Mouse (Mus musculus): ENCODE data around the gene Gm20388. TPM values are rescaled to one million over a fixed set of nuclear protein-coding genes. Genes with fewer than 3 reads are reported as not detected.

Gene Gm20388
- polyA plus RNA-seq, 1 experiment from 2014 or later: not detected

DNA sequence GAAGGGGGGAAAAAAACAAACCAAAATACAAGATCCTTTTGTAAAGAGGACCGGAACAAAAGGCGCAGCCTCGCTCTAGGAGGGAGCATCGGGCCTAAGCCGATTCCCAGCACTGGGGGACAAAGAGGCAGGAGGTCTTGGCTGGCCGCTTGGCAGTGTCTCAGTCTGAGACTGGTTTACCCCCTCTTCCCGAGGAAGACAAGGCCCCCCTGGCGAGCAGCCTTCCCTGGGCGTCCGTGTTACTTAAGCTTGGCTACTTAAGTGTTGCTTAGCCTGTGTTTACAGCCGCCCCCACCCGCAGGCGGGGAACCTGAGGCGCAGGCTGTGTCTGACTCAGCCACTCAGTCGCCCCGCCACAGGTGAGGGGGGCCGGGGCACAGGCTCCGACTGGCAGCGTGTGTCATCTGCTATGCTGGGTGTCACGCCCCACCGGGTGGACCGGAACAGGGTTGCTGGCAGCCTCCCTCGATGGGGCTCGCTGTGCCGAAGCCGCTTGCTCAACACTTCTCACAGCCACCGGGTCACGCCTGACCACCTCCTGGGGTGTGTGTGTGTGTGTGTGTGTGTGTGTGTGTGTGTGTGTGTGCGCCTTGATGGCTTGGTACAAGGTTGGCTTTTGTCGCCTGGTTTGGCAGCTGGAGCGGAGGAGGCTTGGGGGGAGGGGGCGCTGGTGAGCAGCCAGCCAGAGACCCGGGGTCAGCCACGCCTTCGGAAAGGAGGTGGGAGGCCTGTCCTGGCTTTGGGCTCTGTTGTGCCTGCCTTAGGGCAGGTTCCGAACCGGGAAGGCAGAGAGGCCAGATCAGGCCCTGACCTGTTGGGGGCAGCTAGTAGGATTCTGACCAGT, 628.0 kb downstream of the Gm20388 start:
- under 1% methylated on average over 36 of the region's 37 CpGs for WGBS
- no peaks in the 10 kb centered on the region for H3K27me3 ChIP-seq (ENCODE audit: control insufficient read depth, insufficient read depth, low read length)
- DNase-seq (ENCODE audit: low spot score) (peak; percentile 82), ATAC-seq (ENCODE audit: insufficient number of reproducible peaks, low FRiP score, low TSS enrichment, low read depth) (no peak)
- peak overlapping the region; percentile 68 for H3K9ac ChIP-seq (ENCODE audit: low read length)
- H3K9me3 ChIP-seq (ENCODE audit: control insufficient read depth, low read length): no peaks in the 10 kb centered on the region
- H3K36me3 ChIP-seq (ENCODE audit: control insufficient read depth, insufficient read depth, low read length): no peaks in the 10 kb centered on the region
- peaks cover 78% of the 10 kb centered on the region for H3K4me1 ChIP-seq (ENCODE audit: control insufficient read depth, insufficient read depth, low read length)
- peak overlapping the region; percentile 77 for H3K27ac ChIP-seq (replicated peaks; ENCODE audit: low read depth, low read length)
- peak overlapping the region; percentile 96 for H3K4me2 ChIP-seq (ENCODE audit: low read depth, severe bottlenecking)
- H3K4me3 ChIP-seq (ENCODE audit: low read depth, low read length): peak overlapping the region; percentile 54

DNA sequence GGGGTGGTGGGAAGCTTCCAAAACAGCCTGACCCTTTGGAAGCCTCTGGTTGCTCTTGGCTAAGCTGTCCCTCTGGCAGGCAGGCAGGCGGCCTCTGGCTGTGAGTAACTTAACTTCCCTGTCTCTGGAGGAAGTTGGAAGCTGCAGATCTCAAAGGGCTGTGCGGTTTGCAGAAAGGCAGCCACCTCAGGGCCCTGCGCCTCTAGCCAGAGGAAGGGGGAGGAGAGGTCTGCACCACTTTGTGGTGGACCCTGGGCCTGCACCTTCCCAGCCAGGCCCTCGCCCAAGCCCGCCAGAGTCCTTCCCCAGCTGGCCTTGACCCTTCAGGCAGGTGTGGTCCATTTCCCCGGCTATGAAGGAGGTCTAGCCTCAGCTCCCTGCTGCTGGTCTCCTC, 628.7 kb downstream of the Gm20388 start:
- Histone ChIP-seq H3K4me3 (ENCODE audit: low read depth, low read length) (no peak overlapping the region; the same call in 1 of the 2 replicates), H3K36me3 (ENCODE audit: control insufficient read depth, insufficient read depth, low read length) (no peaks in the 10 kb centered on the region), H3K9me3 (ENCODE audit: control insufficient read depth, low read length) (no peaks in the 10 kb centered on the region), H3K9ac (ENCODE audit: low read length) (0 out of 2 replicates have a peak overlapping the region, but pooled peaks have one; percentile 17), H3K27ac (replicated peaks; ENCODE audit: low read depth, low read length) (peak overlapping the region; percentile 77), H3K4me2 (ENCODE audit: low read depth, severe bottlenecking) (peak overlapping the region; percentile 96; the same call in 1 of the 2 replicates), H3K27me3 (ENCODE audit: control insufficient read depth, insufficient read depth, low read length) (no peaks in the 10 kb centered on the region), H3K4me1 (ENCODE audit: control insufficient read depth, insufficient read depth, low read length) (peaks cover 76% of the 10 kb centered on the region)
- 17% methylated on average over 5 of the region's 6 CpGs for WGBS
- DNase-seq (ENCODE audit: low spot score) (no peak), ATAC-seq (ENCODE audit: insufficient number of reproducible peaks, low FRiP score, low TSS enrichment, low read depth) (no peak)

DNA sequence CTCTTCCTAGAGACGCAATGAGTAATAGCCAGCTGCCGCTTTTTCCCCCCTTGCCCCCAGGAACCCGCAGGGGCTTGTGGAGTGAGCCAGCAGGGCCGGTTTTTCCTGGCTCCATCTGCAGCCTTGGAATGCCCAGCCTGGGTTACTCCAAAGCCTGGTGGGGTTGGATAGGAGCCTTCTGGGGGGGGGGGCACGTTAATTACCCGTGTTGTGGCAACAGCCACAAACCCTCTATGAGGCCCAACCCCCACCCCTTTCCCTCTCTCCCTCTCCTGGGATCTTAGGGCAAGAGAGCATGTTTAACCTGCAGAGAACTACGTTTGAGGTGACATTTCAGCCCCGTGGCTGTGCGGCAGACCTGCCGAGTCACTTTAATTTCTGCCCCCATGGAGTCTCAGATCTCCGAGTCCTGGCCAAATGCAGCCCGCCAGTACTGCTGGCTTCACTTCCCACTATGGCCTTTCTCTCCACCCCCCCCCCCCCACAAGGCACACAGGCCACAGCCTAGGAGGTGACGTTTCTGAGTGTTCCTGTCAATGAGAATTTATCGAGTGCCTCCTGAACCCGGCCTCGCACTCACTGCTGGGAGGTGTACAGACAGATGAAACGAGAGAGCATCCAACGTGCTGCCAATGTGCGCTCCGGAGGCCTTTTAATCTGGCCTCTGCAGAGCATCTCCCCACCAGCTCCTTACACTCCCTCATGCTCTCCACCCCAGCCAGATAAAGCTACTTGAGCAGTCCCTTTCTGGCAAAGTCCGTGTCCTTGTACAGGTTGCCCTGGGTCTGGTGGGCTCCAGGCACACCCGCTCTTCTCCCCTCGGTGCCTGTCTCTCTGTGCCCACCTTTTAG, 629.4 kb downstream of the Gm20388 start:
- no peaks in the 10 kb centered on the region for H3K36me3 ChIP-seq (ENCODE audit: control insufficient read depth, insufficient read depth, low read length)
- peak overlapping the region; percentile 96; the same call in 1 of the 2 replicates for H3K4me2 ChIP-seq (ENCODE audit: low read depth, severe bottlenecking)
- H3K9me3 ChIP-seq (ENCODE audit: control insufficient read depth, low read length): no peaks in the 10 kb centered on the region
- H3K27ac ChIP-seq (replicated peaks; ENCODE audit: low read depth, low read length): peak overlapping the region; percentile 77
- no peak for ATAC-seq (ENCODE audit: insufficient number of reproducible peaks, low FRiP score, low TSS enrichment, low read depth)
- 18% methylated on average over 23 of the region's 23 CpGs for WGBS
- H3K4me1 ChIP-seq (ENCODE audit: control insufficient read depth, insufficient read depth, low read length): peaks cover 74% of the 10 kb centered on the region
- peak overlapping the region; percentile 14; the same call in 1 of the 2 replicates for H3K9ac ChIP-seq (ENCODE audit: low read length)
- peak; percentile 53 for DNase-seq (ENCODE audit: low spot score)
- H3K4me3 ChIP-seq (ENCODE audit: low read depth, low read length): no peak overlapping the region
- H3K27me3 ChIP-seq (ENCODE audit: control insufficient read depth, insufficient read depth, low read length): no peaks in the 10 kb centered on the region

DNA sequence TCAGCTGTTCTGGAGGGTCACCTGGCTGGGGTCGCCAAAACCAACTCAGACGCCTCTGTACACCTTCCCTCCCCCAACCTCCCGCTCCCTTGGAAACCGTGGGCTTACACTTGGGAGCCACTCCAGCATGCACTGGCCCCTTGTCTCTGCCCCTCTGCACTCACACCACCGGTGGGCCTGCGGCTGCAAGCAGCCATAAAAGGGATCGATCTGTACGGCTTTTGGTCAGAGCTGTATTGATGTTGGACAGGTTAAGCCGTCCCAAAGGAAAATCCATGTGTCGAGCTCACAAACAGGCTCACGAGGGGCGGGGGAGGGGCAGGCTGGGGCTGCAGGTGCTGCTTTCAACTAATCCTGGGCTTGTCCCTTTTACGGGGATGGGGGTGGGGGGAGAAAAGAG, 632.4 kb downstream of the Gm20388 start:
- no peaks in the 10 kb centered on the region for H3K9me3 ChIP-seq (ENCODE audit: control insufficient read depth, low read length)
- H3K9ac ChIP-seq (ENCODE audit: low read length): no peak overlapping the region
- H3K27ac ChIP-seq (replicated peaks; ENCODE audit: low read depth, low read length): no peak overlapping the region
- peaks cover 79% of the 10 kb centered on the region for H3K4me1 ChIP-seq (ENCODE audit: control insufficient read depth, insufficient read depth, low read length)
- no peaks in the 10 kb centered on the region for H3K27me3 ChIP-seq (ENCODE audit: control insufficient read depth, insufficient read depth, low read length)
- 22% methylated on average over 13 of the region's 13 CpGs for WGBS
- ATAC-seq (ENCODE audit: insufficient number of reproducible peaks, low FRiP score, low TSS enrichment, low read depth): no peak
- 0 out of 2 replicates have a peak overlapping the region, but pooled peaks have one; percentile 15 for H3K4me2 ChIP-seq (ENCODE audit: low read depth, severe bottlenecking)
- no peak overlapping the region for H3K4me3 ChIP-seq (ENCODE audit: low read depth, low read length)
- no peaks in the 10 kb centered on the region for H3K36me3 ChIP-seq (ENCODE audit: control insufficient read depth, insufficient read depth, low read length)
- DNase-seq (ENCODE audit: low spot score): no peak

DNA sequence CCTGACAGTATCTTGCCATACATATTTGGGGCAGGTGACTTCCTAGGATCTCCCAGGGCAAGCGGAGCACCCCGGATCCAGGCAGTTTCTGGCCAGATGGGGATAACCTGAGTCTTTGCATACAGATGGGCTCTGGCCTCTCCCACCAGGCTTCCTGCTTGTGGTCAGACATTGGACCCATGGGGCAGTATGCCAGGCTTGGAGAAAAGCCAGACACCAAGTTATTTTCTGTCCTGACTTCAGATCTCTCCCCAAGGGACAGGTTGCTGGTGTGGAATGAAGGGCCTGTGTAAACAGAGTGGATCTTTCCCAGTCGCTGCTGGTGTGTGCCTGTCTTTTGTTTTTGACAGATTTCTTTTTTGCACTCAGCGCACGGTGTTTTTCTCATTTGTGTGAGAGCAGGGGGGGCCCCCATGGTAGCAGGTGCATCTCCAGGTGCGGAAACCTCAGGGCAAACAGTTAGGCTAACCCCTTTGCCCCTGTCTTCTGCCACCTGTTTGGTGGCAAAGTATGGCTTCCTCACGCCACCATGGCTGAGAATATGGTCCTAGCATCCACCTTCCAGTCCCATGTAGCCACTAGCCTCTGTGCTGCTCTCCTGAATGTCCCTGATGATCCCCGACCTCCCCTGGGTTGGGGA, 632.9 kb downstream of the Gm20388 start:
- DNase-seq (ENCODE audit: low spot score) (no peak), ATAC-seq (ENCODE audit: insufficient number of reproducible peaks, low FRiP score, low TSS enrichment, low read depth) (no peak)
- Histone ChIP-seq H3K4me1 (ENCODE audit: control insufficient read depth, insufficient read depth, low read length) (peaks cover 80% of the 10 kb centered on the region), H3K27me3 (ENCODE audit: control insufficient read depth, insufficient read depth, low read length) (no peaks in the 10 kb centered on the region), H3K9ac (ENCODE audit: low read length) (no peak overlapping the region), H3K9me3 (ENCODE audit: control insufficient read depth, low read length) (no peaks in the 10 kb centered on the region), H3K4me2 (ENCODE audit: low read depth, severe bottlenecking) (no peak overlapping the region), H3K4me3 (ENCODE audit: low read depth, low read length) (no peak overlapping the region), H3K27ac (replicated peaks; ENCODE audit: low read depth, low read length) (no peak overlapping the region), H3K36me3 (ENCODE audit: control insufficient read depth, insufficient read depth, low read length) (no peaks in the 10 kb centered on the region)
- 62% methylated on average over 8 of the region's 8 CpGs for WGBS

DNA sequence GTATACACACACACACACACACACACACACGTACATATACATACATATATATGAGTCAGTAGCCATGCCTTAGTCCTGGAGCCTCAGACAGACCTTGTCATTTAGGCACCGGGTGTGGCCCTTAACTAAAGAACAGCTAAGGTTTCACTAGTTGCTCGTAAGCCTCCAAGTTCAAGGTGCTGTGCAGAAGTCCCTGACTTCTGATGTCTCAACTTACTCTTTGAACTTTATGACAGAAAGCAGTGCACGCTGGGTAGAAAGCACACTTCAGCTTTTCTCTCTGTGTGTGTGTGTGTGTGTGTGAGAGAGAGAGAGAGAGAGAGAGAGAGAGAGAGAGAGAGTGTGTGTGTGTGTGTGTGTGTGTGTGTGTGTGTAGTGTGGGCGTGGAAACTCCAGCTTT, 633.5 kb downstream of the Gm20388 start:
- no peak overlapping the region for H3K4me3 ChIP-seq (ENCODE audit: low read depth, low read length)
- H3K27me3 ChIP-seq (ENCODE audit: control insufficient read depth, insufficient read depth, low read length): no peaks in the 10 kb centered on the region
- no peak overlapping the region for H3K4me2 ChIP-seq (ENCODE audit: low read depth, severe bottlenecking)
- peaks cover 80% of the 10 kb centered on the region for H3K4me1 ChIP-seq (ENCODE audit: control insufficient read depth, insufficient read depth, low read length)
- no peak overlapping the region for H3K9ac ChIP-seq (ENCODE audit: low read length)
- H3K36me3 ChIP-seq (ENCODE audit: control insufficient read depth, insufficient read depth, low read length): no peaks in the 10 kb centered on the region
- ATAC-seq (ENCODE audit: insufficient number of reproducible peaks, low FRiP score, low TSS enrichment, low read depth) (no peak), DNase-seq (ENCODE audit: low spot score) (no peak)
- H3K9me3 ChIP-seq (ENCODE audit: control insufficient read depth, low read length): no peaks in the 10 kb centered on the region
- no peak overlapping the region for H3K27ac ChIP-seq (replicated peaks; ENCODE audit: low read depth, low read length)
- WGBS: 62% methylated on average over 5 of the region's 5 CpGs

DNA sequence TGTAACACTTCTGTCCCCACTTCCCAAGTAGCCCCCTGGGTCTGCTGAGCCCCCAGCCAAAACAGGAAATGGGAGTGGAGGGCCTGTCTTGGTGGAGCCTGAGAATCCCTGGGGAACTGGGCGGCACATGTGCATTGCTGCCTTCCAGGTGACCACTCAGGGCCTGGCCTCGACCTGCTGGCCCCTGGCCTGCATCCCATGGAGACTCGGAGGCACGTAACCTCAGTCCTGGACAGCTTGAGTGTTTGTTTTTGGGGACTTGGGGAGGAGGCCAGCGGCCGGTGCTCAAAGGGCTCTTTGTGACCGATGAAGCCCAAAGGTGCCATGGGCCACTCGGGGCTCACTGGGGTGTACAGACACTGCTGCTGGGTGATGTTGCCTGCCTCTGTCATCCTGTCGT, 636.9 kb downstream of the Gm20388 start:
- no peak for ATAC-seq (ENCODE audit: insufficient number of reproducible peaks, low FRiP score, low TSS enrichment, low read depth)
- H3K9me3 ChIP-seq (ENCODE audit: control insufficient read depth, low read length): no peaks in the 10 kb centered on the region
- 63% methylated on average over 9 of the region's 9 CpGs for WGBS
- no peak overlapping the region for H3K9ac ChIP-seq (ENCODE audit: low read length)
- H3K27me3 ChIP-seq (ENCODE audit: control insufficient read depth, insufficient read depth, low read length): no peaks in the 10 kb centered on the region
- DNase-seq (ENCODE audit: low spot score): no peak
- H3K4me1 ChIP-seq (ENCODE audit: control insufficient read depth, insufficient read depth, low read length): peaks cover 91% of the 10 kb centered on the region
- H3K27ac ChIP-seq (replicated peaks; ENCODE audit: low read depth, low read length): no peak overlapping the region
- H3K4me2 ChIP-seq (ENCODE audit: low read depth, severe bottlenecking): no peak overlapping the region
- H3K4me3 ChIP-seq (ENCODE audit: low read depth, low read length): no peak overlapping the region
- no peaks in the 10 kb centered on the region for H3K36me3 ChIP-seq (ENCODE audit: control insufficient read depth, insufficient read depth, low read length)

DNA sequence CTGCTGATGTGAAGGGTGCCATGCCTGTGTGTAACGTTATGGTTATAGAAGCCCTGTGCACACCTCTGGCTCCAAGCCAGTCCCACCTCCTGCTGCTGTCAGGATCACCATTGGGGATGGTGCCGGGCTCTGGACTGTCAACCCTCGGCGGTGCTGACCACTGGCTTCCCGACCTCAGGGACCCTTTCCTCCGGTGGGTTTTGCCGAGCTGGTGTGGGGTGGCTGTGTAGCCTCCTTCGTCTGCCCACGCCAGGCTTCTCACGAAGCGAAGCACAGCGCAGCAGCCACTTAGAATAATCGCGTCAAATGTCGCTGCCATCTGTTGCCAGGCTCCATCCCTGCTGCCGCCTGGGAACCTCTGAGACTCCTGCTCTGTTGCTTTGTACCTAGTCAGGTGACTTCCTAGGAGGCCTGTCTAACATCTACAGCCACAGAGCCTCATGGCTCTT, 637.7 kb downstream of the Gm20388 start:
- H3K27ac ChIP-seq (replicated peaks; ENCODE audit: low read depth, low read length): no peak overlapping the region
- H3K4me2 ChIP-seq (ENCODE audit: low read depth, severe bottlenecking): no peak overlapping the region

More for the DNA sequence above, 637.7 kb downstream of the Gm20388 start:
- DNase-seq (ENCODE audit: low spot score) (no peak), ATAC-seq (ENCODE audit: insufficient number of reproducible peaks, low FRiP score, low TSS enrichment, low read depth) (no peak)
- H3K27me3 ChIP-seq (ENCODE audit: control insufficient read depth, insufficient read depth, low read length): no peaks in the 10 kb centered on the region
- H3K4me3 ChIP-seq (ENCODE audit: low read depth, low read length): no peak overlapping the region
- no peaks in the 10 kb centered on the region for H3K9me3 ChIP-seq (ENCODE audit: control insufficient read depth, low read length)
- no peaks in the 10 kb centered on the region for H3K36me3 ChIP-seq (ENCODE audit: control insufficient read depth, insufficient read depth, low read length)
- H3K4me1 ChIP-seq (ENCODE audit: control insufficient read depth, insufficient read depth, low read length): peaks cover 84% of the 10 kb centered on the region
- H3K9ac ChIP-seq (ENCODE audit: low read length): no peak overlapping the region
- WGBS: 40% methylated on average over 16 of the region's 16 CpGs
